Mouse (Mus musculus): ENCODE data around the gene Zfp213. TPM values are rescaled to one million over a fixed set of nuclear protein-coding genes. Genes with fewer than 3 reads are reported as not detected.

The Zfp213 gene
- polyA plus RNA-seq, 2 experiments: 16.3 to 18.1 TPM

DNA sequence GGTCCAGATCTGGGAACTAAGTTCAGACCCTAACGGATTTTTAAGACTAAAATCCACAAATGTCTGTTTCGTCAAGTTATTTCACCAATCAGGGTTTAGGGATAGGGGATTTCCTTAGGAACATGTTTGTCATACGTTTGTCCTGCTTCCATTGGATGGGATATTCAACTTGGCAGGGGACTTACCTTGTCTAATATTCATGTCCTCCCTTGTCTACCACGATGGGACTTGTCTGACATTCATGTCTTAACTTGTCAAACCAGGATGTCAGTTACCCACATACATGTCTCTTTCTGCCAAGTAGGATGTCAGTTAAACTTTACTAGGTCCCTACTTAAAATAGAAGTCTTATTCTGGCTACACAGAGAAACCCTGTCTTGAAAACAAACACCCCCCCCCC, 20.1 kb downstream of the Zfp213 start:
- 73% methylated on average over 4 of the region's 4 CpGs for WGBS
- no peak for ATAC-seq (ENCODE audit: low FRiP score, low read depth)

DNA sequence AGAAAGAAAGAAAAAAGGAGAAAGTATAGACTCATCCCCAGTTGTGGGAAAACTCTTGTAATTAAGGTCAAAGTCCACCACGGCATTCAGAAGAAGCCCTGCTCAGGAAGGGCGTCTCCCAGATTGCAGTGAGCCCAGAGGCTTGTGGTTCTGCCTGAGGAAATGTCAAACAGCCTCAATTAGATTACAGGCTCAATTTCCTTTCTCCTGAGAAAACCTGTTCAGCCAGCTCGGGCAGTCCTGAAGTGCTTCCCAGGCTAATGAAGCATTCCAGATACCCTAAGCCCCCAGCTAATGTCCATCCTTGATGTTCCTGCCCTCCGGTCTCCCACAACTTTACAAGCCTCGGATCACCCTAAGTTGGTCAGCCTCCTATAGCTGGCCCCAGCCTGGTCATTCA, 20.7 kb downstream of the Zfp213 start:
- Histone ChIP-seq H3K4me3 (replicated peaks; ENCODE audit: low read length) (no peak overlapping the region), H3K4me2 (replicated peaks; ENCODE audit: low read depth, low read length, severe bottlenecking) (no peak overlapping the region; the same call in 1 of the 2 replicates), H3K9ac (ENCODE audit: low read depth, low read length, severe bottlenecking) (no peak overlapping the region), H3K27me3 (ENCODE audit: control insufficient read depth, insufficient read depth, low read length) (peaks cover 29% of the 10 kb centered on the region), H3K36me3 (ENCODE audit: control insufficient read depth, insufficient read depth, low read length) (no peaks in the 10 kb centered on the region), H3K4me1 (ENCODE audit: control insufficient read depth, insufficient read depth, low read length) (peaks cover 2% of the 10 kb centered on the region; the same call in 1 of the 2 replicates), H3K27ac (replicated peaks; ENCODE audit: low read depth, low read length) (no peak overlapping the region), H3K9me3 (ENCODE audit: control insufficient read depth, low read length) (no peaks in the 10 kb centered on the region)
- no peak for TF ChIP-seq POLR2A (IDR thresholded peaks at IDR 0.05; ENCODE audit: borderline replicate concordance, extremely low read depth, insufficient read depth, insufficient read length)
- 19% methylated on average over 5 of the region's 5 CpGs for WGBS
- DNase-seq (ENCODE audit: low spot score) (no peak), ATAC-seq (ENCODE audit: low FRiP score, low read depth) (no peak)

More for the DNA sequence above, 20.1 kb downstream of the Zfp213 start:
- Histone ChIP-seq H3K36me3 (ENCODE audit: control insufficient read depth, insufficient read depth, low read length) (no peaks in the 10 kb centered on the region), H3K4me2 (replicated peaks; ENCODE audit: low read depth, low read length, severe bottlenecking) (no peak overlapping the region; the same call in 1 of the 2 replicates), H3K27ac (replicated peaks; ENCODE audit: low read depth, low read length) (no peak overlapping the region), H3K27me3 (ENCODE audit: control insufficient read depth, insufficient read depth, low read length) (peaks cover 24% of the 10 kb centered on the region), H3K9ac (ENCODE audit: low read depth, low read length, severe bottlenecking) (no peak overlapping the region), H3K4me3 (replicated peaks; ENCODE audit: low read length) (no peak overlapping the region), H3K4me1 (ENCODE audit: control insufficient read depth, insufficient read depth, low read length) (0 out of 2 replicates have a peak, but pooled peaks cover under 1% of the 10 kb centered on the region), H3K9me3 (ENCODE audit: control insufficient read depth, low read length) (no peaks in the 10 kb centered on the region)
- no peak for TF ChIP-seq POLR2A (IDR thresholded peaks at IDR 0.05; ENCODE audit: borderline replicate concordance, extremely low read depth, insufficient read depth, insufficient read length)
- no peak for DNase-seq (ENCODE audit: low spot score)

DNA sequence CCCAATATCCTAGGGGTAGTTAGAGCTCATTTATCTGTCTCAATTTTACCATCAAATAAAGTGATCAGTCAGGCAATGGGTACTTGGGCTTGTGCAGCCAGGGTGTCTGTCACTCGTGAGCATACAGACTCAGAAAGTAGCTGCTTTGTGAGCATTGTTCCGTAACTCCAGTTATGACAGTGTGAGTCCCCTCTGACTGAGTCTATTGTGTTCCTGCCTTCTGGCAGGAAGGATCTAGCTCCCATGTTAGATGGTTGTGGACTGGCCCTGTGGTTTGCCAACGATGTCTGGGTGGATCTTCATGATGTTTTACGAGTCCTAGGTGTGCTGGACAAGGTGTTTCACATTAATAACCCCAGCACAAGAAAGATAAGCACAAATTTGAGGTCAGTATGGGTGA, 21.2 kb downstream of the Zfp213 start:
- H3K9me3 ChIP-seq (ENCODE audit: control insufficient read depth, low read length): no peaks in the 10 kb centered on the region
- no peak for DNase-seq (ENCODE audit: low spot score)
- ATAC-seq (ENCODE audit: low FRiP score, low read depth): no peak
- H3K27me3 ChIP-seq (ENCODE audit: control insufficient read depth, insufficient read depth, low read length): peaks cover 34% of the 10 kb centered on the region
- H3K4me2 ChIP-seq (replicated peaks; ENCODE audit: low read depth, low read length, severe bottlenecking): no peak overlapping the region
- H3K36me3 ChIP-seq (ENCODE audit: control insufficient read depth, insufficient read depth, low read length): no peaks in the 10 kb centered on the region
- H3K9ac ChIP-seq (ENCODE audit: low read depth, low read length, severe bottlenecking): no peak overlapping the region
- WGBS: 36% methylated on average over 4 of the region's 4 CpGs
- peaks cover 7% of the 10 kb centered on the region for H3K4me1 ChIP-seq (ENCODE audit: control insufficient read depth, insufficient read depth, low read length)
- TF ChIP-seq POLR2A (IDR thresholded peaks at IDR 0.05; ENCODE audit: borderline replicate concordance, extremely low read depth, insufficient read depth, insufficient read length): no peak
- H3K27ac ChIP-seq (replicated peaks; ENCODE audit: low read depth, low read length): no peak overlapping the region
- H3K4me3 ChIP-seq (replicated peaks; ENCODE audit: low read length): no peak overlapping the region

DNA sequence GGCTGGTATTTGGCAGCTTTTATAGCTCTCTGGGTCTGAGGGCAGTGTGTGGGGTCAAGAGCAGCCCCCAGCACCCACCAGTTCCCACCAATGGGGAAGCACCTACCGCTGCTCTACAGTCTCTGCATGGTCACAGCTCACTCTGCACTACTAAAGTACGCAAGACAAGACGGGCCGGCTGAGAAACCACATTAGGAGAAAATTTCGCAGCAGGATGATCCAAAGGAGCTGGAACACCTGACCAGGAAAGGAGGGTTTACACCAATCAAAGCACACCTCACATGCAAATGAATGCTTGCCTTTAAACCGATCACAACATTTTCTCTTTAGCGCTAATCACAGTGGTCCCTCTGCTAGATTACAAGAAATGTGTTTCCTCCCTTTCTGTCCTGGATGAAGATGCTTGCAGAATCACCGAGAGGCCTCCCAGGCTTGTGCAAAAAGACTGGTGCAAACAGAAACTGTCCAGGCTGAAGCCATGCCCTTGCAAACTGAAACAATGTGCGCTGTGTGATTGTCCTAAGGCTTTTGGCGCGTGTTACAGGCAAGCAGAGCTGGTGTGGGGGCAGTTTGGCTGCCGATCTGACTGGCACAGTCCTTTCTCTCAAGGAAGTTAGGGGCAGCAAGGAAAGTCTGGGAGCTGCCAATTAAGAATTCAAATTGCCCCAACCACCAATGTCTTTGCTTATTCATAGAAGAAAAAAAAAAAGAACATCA, 21.9 kb downstream of the Zfp213 start:
- H3K9ac ChIP-seq (ENCODE audit: low read depth, low read length, severe bottlenecking): no peak overlapping the region
- ATAC-seq (ENCODE audit: low FRiP score, low read depth): no peak

DNA sequence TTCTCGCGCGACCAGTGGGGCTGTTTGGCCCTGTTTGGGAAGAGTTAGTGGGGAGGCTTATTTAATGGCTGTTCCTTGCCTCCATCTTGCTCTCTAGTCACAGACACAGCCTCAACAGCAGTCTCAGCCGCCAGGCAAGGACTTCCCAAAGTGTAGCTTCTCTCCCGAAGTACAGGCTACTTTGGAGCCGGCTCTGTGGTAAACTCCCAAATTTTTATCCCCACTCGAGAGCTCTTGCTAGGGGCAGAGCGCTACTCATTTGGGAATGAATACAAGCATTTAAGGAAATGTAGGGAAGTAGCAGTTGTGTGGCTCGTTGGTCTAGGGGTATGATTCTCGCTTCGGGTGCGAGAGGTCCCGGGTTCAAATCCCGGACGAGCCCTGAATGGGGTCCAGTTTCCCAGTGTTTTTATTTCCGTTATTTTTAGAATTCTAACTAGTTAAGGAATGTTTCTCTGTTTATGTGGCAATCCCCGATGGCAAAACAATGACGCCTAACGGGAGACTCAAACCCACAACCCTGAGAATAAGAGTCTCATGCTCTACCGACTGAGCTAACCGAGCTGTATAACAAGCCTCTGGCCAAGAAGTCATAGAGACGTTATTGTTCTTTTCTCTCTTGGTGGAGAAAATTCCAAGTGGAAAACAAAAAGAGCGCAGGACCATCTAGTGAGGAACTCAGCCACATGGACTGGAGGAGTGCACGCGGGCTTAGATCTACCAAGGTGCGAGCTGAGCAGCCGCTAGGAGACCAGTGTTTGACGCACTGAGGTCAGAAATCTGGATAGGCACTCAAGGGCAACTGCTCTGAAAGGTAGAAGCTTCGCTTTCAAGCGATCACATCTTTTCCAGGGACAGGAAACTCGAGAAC, 23.2 kb downstream of the Zfp213 start:
- Histone ChIP-seq H3K36me3 (ENCODE audit: control insufficient read depth, insufficient read depth, low read length) (no peaks in the 10 kb centered on the region), H3K27ac (replicated peaks; ENCODE audit: low read depth, low read length) (no peak overlapping the region), H3K9me3 (ENCODE audit: control insufficient read depth, low read length) (no peaks in the 10 kb centered on the region), H3K4me3 (replicated peaks; ENCODE audit: low read length) (peak overlapping the region; percentile 14; the same call in 1 of the 2 replicates), H3K9ac (ENCODE audit: low read depth, low read length, severe bottlenecking) (no peak overlapping the region), H3K4me2 (replicated peaks; ENCODE audit: low read depth, low read length, severe bottlenecking) (peak overlapping the region; percentile 19; the same call in 1 of the 2 replicates), H3K27me3 (ENCODE audit: control insufficient read depth, insufficient read depth, low read length) (peaks cover 45% of the 10 kb centered on the region), H3K4me1 (ENCODE audit: control insufficient read depth, insufficient read depth, low read length) (peaks cover 8% of the 10 kb centered on the region)
- peak; percentile 71 for ATAC-seq (ENCODE audit: low FRiP score, low read depth)
- WGBS: 14% methylated on average over 31 of the region's 31 CpGs
- no peak for DNase-seq (ENCODE audit: low spot score)
- TF ChIP-seq POLR2A (IDR thresholded peaks at IDR 0.05; ENCODE audit: borderline replicate concordance, extremely low read depth, insufficient read depth, insufficient read length): no peak

More for the DNA sequence above, 21.9 kb downstream of the Zfp213 start:
- H3K36me3 ChIP-seq (ENCODE audit: control insufficient read depth, insufficient read depth, low read length): no peaks in the 10 kb centered on the region
- WGBS: 15% methylated on average over 12 of the region's 12 CpGs
- DNase-seq (ENCODE audit: low spot score): no peak
- peaks cover 41% of the 10 kb centered on the region for H3K27me3 ChIP-seq (ENCODE audit: control insufficient read depth, insufficient read depth, low read length)
- H3K9me3 ChIP-seq (ENCODE audit: control insufficient read depth, low read length): no peaks in the 10 kb centered on the region
- H3K4me3 ChIP-seq (replicated peaks; ENCODE audit: low read length): 0 out of 2 replicates have a peak overlapping the region, but pooled peaks have one; percentile 1
- peak overlapping the region; percentile 21; the same call in 1 of the 2 replicates for H3K4me2 ChIP-seq (replicated peaks; ENCODE audit: low read depth, low read length, severe bottlenecking)
- H3K4me1 ChIP-seq (ENCODE audit: control insufficient read depth, insufficient read depth, low read length): peaks cover 8% of the 10 kb centered on the region
- TF ChIP-seq POLR2A (IDR thresholded peaks at IDR 0.05; ENCODE audit: borderline replicate concordance, extremely low read depth, insufficient read depth, insufficient read length): no peak
- no peak overlapping the region for H3K27ac ChIP-seq (replicated peaks; ENCODE audit: low read depth, low read length)
